Mouse (Mus musculus): Measurements from ENCODE around the gene Klk9. TPM values are rescaled to one million over a fixed set of nuclear protein-coding genes. Genes with fewer than 3 reads are reported as not detected.
A peak's percentile ranks its signal among the peaks of the same experiment; 100 is the strongest.

The Klk9 gene
- total RNA-seq (2021): not detected
- long read RNA-seq, experiment 1: 0 reads
- long read RNA-seq, experiment 2: 0 reads

- no peak within 1 kb of the TSS for H3K27ac ChIP-seq
- no peak for TF ChIP-seq CTCF (IDR thresholded peaks at IDR 0.05)
- no peak within 1 kb of the TSS for H3K4me3 ChIP-seq
- intact Hi-C loops (cut with DNase I): no loop called here
- DNase-seq: no peak
Observed at GRCm38 (mm10) chr7:43791591-43791990, at the start of gene Klk9. Klk9 (plus strand) TSS chr7:43791891.

- H3K27ac ChIP-seq: peak overlapping the region; percentile 28; the same call in 1 of the 2 replicates
- DNase-seq: peak; percentile 37
- intact Hi-C loops (cut with DNase I): no loop called here
- no peak overlapping the region for H3K4me3 ChIP-seq
- no peak for TF ChIP-seq CTCF (IDR thresholded peaks at IDR 0.05)
Observed at GRCm38 (mm10) chr7:43747788-43748187, 43.9 kb upstream of the Klk9 start.

- Histone ChIP-seq H3K4me3 (no peak overlapping the region), H3K27ac (no peak overlapping the region)
- TF ChIP-seq CTCF (IDR thresholded peaks at IDR 0.05): no peak
- intact Hi-C loops (cut with DNase I): no loop called here
- DNase-seq: no peak
Observed at GRCm38 (mm10) chr7:43752806-43753205, 38.9 kb upstream of the Klk9 start.

- no peak overlapping the region for H3K4me3 ChIP-seq
- DNase-seq: no peak
- intact Hi-C loops (cut with DNase I): no loop called here
- H3K27ac ChIP-seq: no peak overlapping the region
- TF ChIP-seq CTCF (IDR thresholded peaks at IDR 0.05): no peak
Observed at GRCm38 (mm10) chr7:43766484-43766883, 25.2 kb upstream of the Klk9 start.

- Histone ChIP-seq H3K4me3 (no peak within 1 kb of the TSS), H3K27ac (no peak within 1 kb of the TSS)
- intact Hi-C loops (cut with DNase I): no loop called here
- no peak for TF ChIP-seq CTCF (IDR thresholded peaks at IDR 0.05)
- DNase-seq: no peak
Observed at GRCm38 (mm10) chr7:43768597-43768996, 23.1 kb upstream of the Klk9 start, which contains the start of gene Klk12. Klk12 (plus strand) TSS chr7:43768897.

GRCm38 (mm10) chr7:43769636-43770035 lies 22.1 kb upstream of the Klk9 start:
- no peak for TF ChIP-seq CTCF (IDR thresholded peaks at IDR 0.05)
- intact Hi-C loops (cut with DNase I): no loop called here
- no peak for DNase-seq
- no peak overlapping the region for H3K4me3 ChIP-seq
- H3K27ac ChIP-seq: no peak overlapping the region

- intact Hi-C loops (cut with DNase I): no loop called here
- DNase-seq: no peak
- Histone ChIP-seq H3K27ac (no peak overlapping the region), H3K4me3 (no peak overlapping the region)
- TF ChIP-seq CTCF (IDR thresholded peaks at IDR 0.05): no peak
Observed at GRCm38 (mm10) chr7:43770701-43771100, 21.0 kb upstream of the Klk9 start.

- Histone ChIP-seq H3K27ac (no peak overlapping the region), H3K4me3 (no peak overlapping the region)
- intact Hi-C loops (cut with DNase I): no loop called here
- no peak for DNase-seq
- TF ChIP-seq CTCF (IDR thresholded peaks at IDR 0.05): no peak
Observed at GRCm38 (mm10) chr7:43771916-43772315, 19.8 kb upstream of the Klk9 start.

GRCm38 (mm10) chr7:43772901-43773300 lies 18.8 kb upstream of the Klk9 start:
- TF ChIP-seq CTCF (IDR thresholded peaks at IDR 0.05): no peak
- Histone ChIP-seq H3K27ac (no peak overlapping the region), H3K4me3 (no peak overlapping the region)
- intact Hi-C loops (cut with DNase I): no loop called here
- no peak for DNase-seq

- DNase-seq: no peak
- Histone ChIP-seq H3K27ac (no peak within 1 kb of the TSS), H3K4me3 (no peak within 1 kb of the TSS)
- no peak for TF ChIP-seq CTCF (IDR thresholded peaks at IDR 0.05)
- intact Hi-C loops (cut with DNase I): no loop called here
Observed at GRCm38 (mm10) chr7:43774364-43774763, 17.3 kb upstream of the Klk9 start, which contains the start of gene Klk11. Klk11 (plus strand) TSS chr7:43774604.

GRCm38 (mm10) chr7:43774802-43775201 lies 16.9 kb upstream of the Klk9 start:
- TF ChIP-seq CTCF (IDR thresholded peaks at IDR 0.05): no peak
- Histone ChIP-seq H3K27ac (no peak overlapping the region), H3K4me3 (no peak overlapping the region)
- intact Hi-C loops (cut with DNase I): no loop called here
- no peak for DNase-seq

GRCm38 (mm10) chr7:43775311-43776057 lies 16.2 kb upstream of the Klk9 start:
- DNase-seq: no peak
- TF ChIP-seq CTCF (IDR thresholded peaks at IDR 0.05): no peak
- no peak overlapping the region for H3K4me3 ChIP-seq
- intact Hi-C loops (cut with DNase I): no loop called here
- H3K27ac ChIP-seq: no peak overlapping the region

GRCm38 (mm10) chr7:43776506-43776905 lies 15.2 kb upstream of the Klk9 start:
- TF ChIP-seq CTCF (IDR thresholded peaks at IDR 0.05): no peak
- DNase-seq: no peak

GRCm38 (mm10) chr7:43777423-43777822 lies 14.3 kb upstream of the Klk9 start:
- H3K27ac ChIP-seq: no peak overlapping the region
- no peak overlapping the region for H3K4me3 ChIP-seq
- TF ChIP-seq CTCF (IDR thresholded peaks at IDR 0.05): no peak
- intact Hi-C loops (cut with DNase I): no loop called here
- no peak for DNase-seq

More at GRCm38 (mm10) chr7:43776506-43776905, 15.2 kb upstream of the Klk9 start:
- Histone ChIP-seq H3K27ac (no peak overlapping the region), H3K4me3 (no peak overlapping the region)
- intact Hi-C loops (cut with DNase I): no loop called here
